Mouse (Mus musculus) thymus, adult 2 months (tissue): ENCODE measurements at regions not wholly inside any gene's neighbourhood (a gene's known extent, or its start where the extent isn't known, plus 50 kb on each side); places are given as distances from the start of the nearest gene placed in this dataset.

Experiments used
- DNase-seq: peaks from one replicate; pipeline ENCODE4 v3.0.0; 2021
- H3K27ac ChIP-seq: fragments of 200-500 bp; 2 replicates; pipeline ENCODE4 v1.5.1; 2012; ENCODE audit warnings: low read length, control low read depth; ENCODE audit not compliant: control insufficient read depth, insufficient read depth
- H3K27me3 ChIP-seq: fragments of 200-500 bp; 2 replicates; pipeline ENCODE4 v1.6.1; 2012; ENCODE audit warnings: mild to moderate bottlenecking, low read length, moderate library complexity, mixed read lengths; ENCODE audit not compliant: control insufficient read depth, insufficient read depth
- H3K36me3 ChIP-seq: fragments of 200-500 bp; 2 replicates; pipeline ENCODE4 v1.6.1; 2012; ENCODE audit warnings: mild to moderate bottlenecking, low read length, moderate library complexity; ENCODE audit not compliant: control insufficient read depth, insufficient read depth
- H3K4me1 ChIP-seq: fragments of 200-500 bp; replicated peaks from 2 replicates; pipeline ENCODE4 v1.6.1; 2012; ENCODE audit warnings: low read length; ENCODE audit not compliant: control insufficient read depth, insufficient read depth
- H3K4me3 ChIP-seq: fragments of 200-500 bp; 2 replicates; pipeline ENCODE4 v1.5.1; 2012; ENCODE audit warnings: mild to moderate bottlenecking, low read length, control low read depth, moderate library complexity; ENCODE audit not compliant: control insufficient read depth, insufficient read depth
- CTCF ChIP-seq: fragments of 200-500 bp; IDR thresholded peaks from 2 replicates; pipeline ENCODE4 v1.5.1; 2012; ENCODE audit warnings: mild to moderate bottlenecking, control low read depth, low read length, moderate library complexity, borderline replicate concordance; ENCODE audit not compliant: control insufficient read depth, poor library complexity, insufficient read depth; ENCODE audit errors: extremely low read depth
- POLR2A ChIP-seq: fragments of 200-500 bp; IDR thresholded peaks from 2 replicates; pipeline ENCODE4 v1.6.1; 2012; ENCODE audit warnings: mild to moderate bottlenecking, low read length, control low read depth, moderate library complexity; ENCODE audit not compliant: control insufficient read depth, poor library complexity, insufficient read depth; ENCODE audit errors: extremely low read depth
- WGBS: fragments of 180-500 bp; shearing (Covaris S2); methylation state at CpG from one replicate; pipeline ENCODE4 v1.1.7; 2018; 5-methylcytosine and 5-hydroxymethylcytosine counted together

GRCm38 (mm10) chr8:115778433-115778832 is 70.8 kb upstream of the Maf start:
- H3K27me3 ChIP-seq = no peaks in the 10 kb centered on the region
- TF ChIP-seq CTCF = no peak
- TF ChIP-seq POLR2A = no peak
- no peak for DNase-seq
- no peak overlapping the region for H3K27ac ChIP-seq
- H3K4me3 ChIP-seq = no peak overlapping the region
- H3K36me3 ChIP-seq = no peaks in the 10 kb centered on the region
- no peaks in the 10 kb centered on the region for H3K4me1 ChIP-seq
- WGBS = 97% methylated on average over 1 of the region's 1 CpGs

- no peak overlapping the region for H3K27ac ChIP-seq
- no peaks in the 10 kb centered on the region for H3K4me1 ChIP-seq
- no peak for DNase-seq
- no peaks in the 10 kb centered on the region for H3K36me3 ChIP-seq
- H3K4me3 ChIP-seq = no peak overlapping the region
- WGBS = 70% methylated on average over 7 of the region's 7 CpGs
- no peak for TF ChIP-seq POLR2A
- no peak for TF ChIP-seq CTCF
- no peaks in the 10 kb centered on the region for H3K27me3 ChIP-seq
These were observed 63.5 kb upstream of the Maf start for GRCm38 (mm10) chr8:115771060-115771459.

- H3K4me1 ChIP-seq = no peaks in the 10 kb centered on the region
- no peaks in the 10 kb centered on the region for H3K27me3 ChIP-seq
- no peak for TF ChIP-seq CTCF
- TF ChIP-seq POLR2A = no peak
- 96% methylated on average over 4 of the region's 4 CpGs for WGBS
- no peak overlapping the region for H3K27ac ChIP-seq
- H3K4me3 ChIP-seq = no peak overlapping the region
- no peaks in the 10 kb centered on the region for H3K36me3 ChIP-seq
- DNase-seq = no peak
These were observed 61.0 kb upstream of the Maf start for GRCm38 (mm10) chr8:115768631-115769030.

GRCm38 (mm10) chr8:115766218-115766898 is 58.8 kb upstream of the Maf start:
- no peak for TF ChIP-seq POLR2A
- TF ChIP-seq CTCF = no peak
- H3K4me3 ChIP-seq = no peak overlapping the region
- H3K27ac ChIP-seq = no peak overlapping the region
- no peaks in the 10 kb centered on the region for H3K36me3 ChIP-seq
- WGBS = 69% methylated on average over 9 of the region's 9 CpGs
- H3K4me1 ChIP-seq = no peaks in the 10 kb centered on the region
- H3K27me3 ChIP-seq = no peaks in the 10 kb centered on the region
- no peak for DNase-seq

GRCm38 (mm10) chr8:115764551-115764950 is 57.0 kb upstream of the Maf start:
- WGBS = 90% methylated on average over 4 of the region's 4 CpGs
- no peak for DNase-seq
- no peak overlapping the region for H3K27ac ChIP-seq
- H3K4me1 ChIP-seq = no peaks in the 10 kb centered on the region
- H3K36me3 ChIP-seq = no peaks in the 10 kb centered on the region
- no peak overlapping the region for H3K4me3 ChIP-seq
- no peaks in the 10 kb centered on the region for H3K27me3 ChIP-seq
- no peak for TF ChIP-seq POLR2A
- no peak for TF ChIP-seq CTCF

GRCm38 (mm10) chr8:115758011-115758410 is 50.4 kb upstream of the Maf start:
- DNase-seq = no peak
- H3K4me3 ChIP-seq = no peak overlapping the region
- WGBS = 100% methylated on average over 1 of the region's 1 CpGs
- no peaks in the 10 kb centered on the region for H3K36me3 ChIP-seq
- TF ChIP-seq POLR2A = no peak
- no peak for TF ChIP-seq CTCF
- no peaks in the 10 kb centered on the region for H3K4me1 ChIP-seq
- H3K27me3 ChIP-seq = no peaks in the 10 kb centered on the region
- no peak overlapping the region for H3K27ac ChIP-seq
